Mouse (Mus musculus) bone marrow macrophage, adult 2 months (primary cell): ENCODE results near the gene Tmeff1.

Experiments used
- CTCF ChIP-seq: IDR thresholded peaks from 2 replicates; pipeline ENCODE4 v1.5.1; 2012; ENCODE audit warnings: low read depth, mild to moderate bottlenecking, low read length, moderate library complexity
- POLR2A ChIP-seq: IDR thresholded peaks from 2 replicates; pipeline ENCODE4 v1.6.1; 2012; ENCODE audit warnings: mild to moderate bottlenecking, low read depth, low read length, borderline replicate concordance

GRCm38 (mm10) chr4:48579475-48580110 lies 5.4 kb upstream of the Tmeff1 start:
- TF ChIP-seq POLR2A (no peak), CTCF (no peak)
